Mouse (Mus musculus) heart, adult 2 months (tissue): ENCODE measurements at regions not wholly inside any gene's neighbourhood (a gene's known extent, or its start where the extent isn't known, plus 50 kb on each side); places are given as distances from the start of the nearest gene placed in this dataset.
A peak's percentile ranks its signal among the peaks of the same experiment; 100 is the strongest.

Source experiments
- DNase-seq, 2 experiments: peaks; one replicate each; pipeline ENCODE4 v3.0.0; 2021
- H3K27ac ChIP-seq: fragments of 200-600 bp; 2 replicates; pipeline ENCODE4 v1.8.1; 2022
- H3K27me3 ChIP-seq: fragments of 200-500 bp; 2 replicates; pipeline ENCODE4 v1.6.1; 2012; ENCODE audit warnings: mild to moderate bottlenecking, low read length, inconsistent platforms, mixed read lengths; ENCODE audit not compliant: control insufficient read depth, insufficient read depth
- H3K36me3 ChIP-seq: fragments of 200-500 bp; 2 replicates; pipeline ENCODE4 v1.6.1; 2012; ENCODE audit warnings: low read length, inconsistent platforms; ENCODE audit not compliant: control insufficient read depth, insufficient read depth
- H3K4me1 ChIP-seq: fragments of 200-500 bp; 2 replicates; pipeline ENCODE4 v1.6.1; 2011; ENCODE audit warnings: low read length; ENCODE audit not compliant: control insufficient read depth, insufficient read depth
- H3K4me3 ChIP-seq: fragments of 200-600 bp; 2 replicates; pipeline ENCODE4 v1.8.1; 2022
- H3K79me2 ChIP-seq: fragments of 200-500 bp; replicated peaks from 2 replicates; pipeline ENCODE4 v1.6.1; 2012; ENCODE audit warnings: mild to moderate bottlenecking, inconsistent platforms, low read length, moderate library complexity, mixed read lengths; ENCODE audit not compliant: control insufficient read depth, insufficient read depth
- H3K9ac ChIP-seq: fragments of 200-500 bp; 2 replicates; pipeline ENCODE4 v1.6.1; 2012; ENCODE audit warnings: low read depth, mild to moderate bottlenecking, control low read depth, inconsistent platforms, low read length, mixed read lengths
- CTCF ChIP-seq: fragments of 200-600 bp; IDR thresholded peaks from 2 replicates; pipeline ENCODE4 v1.8.1; 2022; ENCODE audit warnings: antibody characterized with exemption, mild to moderate bottlenecking, moderate library complexity
- EP300 ChIP-seq: fragments of 200-500 bp; IDR thresholded peaks from 2 replicates; pipeline ENCODE4 v1.6.1; 2011; ENCODE audit warnings: low read depth, low read length, control low read depth; ENCODE audit not compliant: insufficient read depth
- POLR2A ChIP-seq: fragments of 200-500 bp; IDR thresholded peaks from 2 replicates; pipeline ENCODE4 v1.6.1; 2011; ENCODE audit warnings: mild to moderate bottlenecking, low read depth, low read length, control low read depth; ENCODE audit not compliant: insufficient read depth
- WGBS: fragments of 180-500 bp; shearing (Covaris S2); methylation state at CpG from one replicate; pipeline ENCODE4 v1.1.7; 2018; 5-methylcytosine and 5-hydroxymethylcytosine counted together
- intact Hi-C: fragments of 180-260 bp; cut with DNase I; formaldehyde crosslinking; loops from one replicate; pipeline ENCODE4 v1.15.1; 2025

GRCm38 (mm10) chr1:185728406-185728805, 273.8 kb downstream of the Slc30a10 start:
- Histone ChIP-seq H3K4me1 (no peaks in the 10 kb centered on the region), H3K27ac (no peak overlapping the region), H3K79me2 (no peaks in the 10 kb centered on the region), H3K27me3 (no peaks in the 10 kb centered on the region), H3K4me3 (no peak overlapping the region), H3K9ac (no peak overlapping the region), H3K36me3 (no peaks in the 10 kb centered on the region)
- TF ChIP-seq EP300 (no peak), POLR2A (no peak), CTCF (no peak)
- 41% methylated on average over 3 of the region's 3 CpGs for WGBS
- intact Hi-C loops, result no loop called here
- no peak for DNase-seq

GRCm38 (mm10) chr1:185731062-185731461, 276.4 kb downstream of the Slc30a10 start:
- TF ChIP-seq POLR2A, result no peak
- no peak for TF ChIP-seq CTCF
- TF ChIP-seq EP300, result no peak
- Histone ChIP-seq H3K4me1 (no peaks in the 10 kb centered on the region), H3K4me3 (no peak overlapping the region), H3K27ac (no peak overlapping the region), H3K9ac (no peak overlapping the region), H3K27me3 (no peaks in the 10 kb centered on the region), H3K36me3 (no peaks in the 10 kb centered on the region), H3K79me2 (no peaks in the 10 kb centered on the region)
- intact Hi-C loops, result no loop called here
- DNase-seq, result no peak
- WGBS, result 50% methylated on average over 9 of the region's 9 CpGs

GRCm38 (mm10) chr1:185736773-185737172, 282.1 kb downstream of the Slc30a10 start:
- intact Hi-C loops, result no loop called here
- Histone ChIP-seq H3K27ac (no peak overlapping the region), H3K79me2 (no peaks in the 10 kb centered on the region), H3K27me3 (no peaks in the 10 kb centered on the region), H3K4me3 (no peak overlapping the region), H3K9ac (no peak overlapping the region), H3K36me3 (no peaks in the 10 kb centered on the region), H3K4me1 (no peaks in the 10 kb centered on the region)
- DNase-seq, result no peak
- 74% methylated on average over 2 of the region's 2 CpGs for WGBS
- TF ChIP-seq CTCF (no peak), EP300 (no peak), POLR2A (no peak)

GRCm38 (mm10) chr1:185741034-185741890, 286.6 kb downstream of the Slc30a10 start:
- peak in 1 of 2 experiments; percentile 4 for DNase-seq
- intact Hi-C loops, result no loop called here
- Histone ChIP-seq H3K79me2 (no peaks in the 10 kb centered on the region), H3K27me3 (no peaks in the 10 kb centered on the region), H3K4me1 (no peaks in the 10 kb centered on the region), H3K4me3 (no peak overlapping the region), H3K36me3 (no peaks in the 10 kb centered on the region), H3K27ac (no peak overlapping the region), H3K9ac (no peak overlapping the region)
- 49% methylated on average over 11 of the region's 11 CpGs for WGBS
- TF ChIP-seq CTCF (no peak), POLR2A (no peak), EP300 (no peak)

- WGBS, result 20% methylated on average over 2 of the region's 2 CpGs
Observed at GRCm38 (mm10) chr1:185749251-185749650, 294.6 kb downstream of the Slc30a10 start.

More at GRCm38 (mm10) chr1:185749251-185749650, 294.6 kb downstream of the Slc30a10 start:
- intact Hi-C loops, result no loop called here
- Histone ChIP-seq H3K36me3 (no peaks in the 10 kb centered on the region), H3K27ac (no peak overlapping the region), H3K4me3 (no peak overlapping the region), H3K27me3 (no peaks in the 10 kb centered on the region), H3K79me2 (no peaks in the 10 kb centered on the region), H3K4me1 (no peaks in the 10 kb centered on the region), H3K9ac (no peak overlapping the region)
- no peak for DNase-seq
- TF ChIP-seq POLR2A (no peak), CTCF (no peak), EP300 (no peak)
